Comparison of ENCODE assay signal across 8 mouse cellular contexts in the genomic region with DNA sequence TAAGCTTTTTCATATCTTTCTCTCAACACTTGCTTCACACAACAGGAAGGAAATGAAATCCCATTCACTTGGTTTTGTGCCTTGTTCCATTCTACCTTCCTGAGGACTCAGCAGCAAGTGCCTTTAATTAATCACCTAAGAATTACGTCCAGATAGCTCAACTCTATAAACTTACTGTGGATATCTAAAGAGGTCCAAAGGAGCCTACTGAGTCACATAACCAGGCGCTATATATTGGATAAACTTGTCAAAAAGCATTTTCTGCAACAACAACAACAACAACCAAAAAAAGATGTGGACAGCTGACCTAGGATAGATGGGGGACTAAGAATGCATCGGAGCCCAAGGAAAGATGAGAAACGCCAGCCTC. TPM values are rescaled to one million over a fixed set of nuclear protein-coding genes. Genes with fewer than 3 reads are reported as not detected.
DNase-seq lines count a peak whose midpoint lies in the region; ATAC-seq and TF ChIP-seq lines count a peak whose summit lies in the region.

No protein-coding gene starts in this region.

- no peaks in the 10 kb centered on the region for H3K36me3 ChIP-seq in liver, adult 2 months (ENCODE audit: control insufficient read depth, insufficient read depth, low read length)
- no peaks in the 10 kb centered on the region for H3K36me3 ChIP-seq in embryonic facial prominence, embryonic 12.5 days
- H3K36me3 ChIP-seq in intestine, embryonic 15.5 days = no peaks in the 10 kb centered on the region
- H3K36me3 ChIP-seq in neural tube, embryonic 12.5 days = no peaks in the 10 kb centered on the region

- peak overlapping the region; percentile 64 for H3K4me3 ChIP-seq in liver, adult 2 months (ENCODE audit: insufficient read depth, low read depth, low read length)
- H3K4me3 ChIP-seq in embryonic facial prominence, embryonic 12.5 days = peak overlapping the region; percentile 95
- peak overlapping the region; percentile 94 for H3K4me3 ChIP-seq in intestine, embryonic 15.5 days (replicated peaks)
- H3K4me3 ChIP-seq in neural tube, embryonic 12.5 days = peak overlapping the region; percentile 98

- H3K27me3 ChIP-seq in liver, adult 2 months (ENCODE audit: control insufficient read depth, insufficient read depth, low read length) = no peaks in the 10 kb centered on the region
- H3K27me3 ChIP-seq in embryonic facial prominence, embryonic 12.5 days = no peaks in the 10 kb centered on the region
- no peaks in the 10 kb centered on the region for H3K27me3 ChIP-seq in intestine, embryonic 15.5 days (replicated peaks)
- H3K27me3 ChIP-seq in neural tube, embryonic 12.5 days (replicated peaks) = no peaks in the 10 kb centered on the region

- peak overlapping the region; percentile 88 for H3K9ac ChIP-seq in liver, adult 2 months (ENCODE audit: low read depth, low read length)
- peak overlapping the region; percentile 88 for H3K9ac ChIP-seq in embryonic facial prominence, embryonic 12.5 days
- H3K9ac ChIP-seq in intestine, embryonic 15.5 days = peak overlapping the region; percentile 77
- peak overlapping the region; percentile 91 for H3K9ac ChIP-seq in neural tube, embryonic 12.5 days

- H3K4me2 ChIP-seq in embryonic facial prominence, embryonic 12.5 days (replicated peaks) = peak overlapping the region; percentile 85
- H3K4me2 ChIP-seq in intestine, embryonic 15.5 days (replicated peaks) = peak overlapping the region; percentile 86
- H3K4me2 ChIP-seq in neural tube, embryonic 12.5 days (replicated peaks) = peak overlapping the region; percentile 77

- TF ChIP-seq CTCF in liver, adult 2 months (IDR thresholded peaks at IDR 0.05; ENCODE audit: low read depth, low read length) = no peak

- H3K4me1 ChIP-seq in liver, adult 2 months (ENCODE audit: control insufficient read depth, insufficient read depth, low read length) = peaks cover 2% of the 10 kb centered on the region; the same call in 1 of the 2 replicates
- 0 out of 2 replicates have a peak, but pooled peaks cover 8% of the 10 kb centered on the region for H3K4me1 ChIP-seq in embryonic facial prominence, embryonic 12.5 days
- H3K4me1 ChIP-seq in intestine, embryonic 15.5 days (replicated peaks) = peaks cover 8% of the 10 kb centered on the region; the same call in 1 of the 2 replicates
- peaks cover 10% of the 10 kb centered on the region for H3K4me1 ChIP-seq in neural tube, embryonic 12.5 days

- H3K79me2 ChIP-seq in liver, adult 2 months (ENCODE audit: control insufficient read depth, insufficient read depth, low read length) = peaks cover 3% of the 10 kb centered on the region; the same call in 1 of the 2 replicates

- no peaks in the 10 kb centered on the region for H3K9me3 ChIP-seq in embryonic facial prominence, embryonic 12.5 days
- no peaks in the 10 kb centered on the region for H3K9me3 ChIP-seq in intestine, embryonic 15.5 days
- no peaks in the 10 kb centered on the region for H3K9me3 ChIP-seq in neural tube, embryonic 12.5 days

- H3K27ac ChIP-seq in liver, adult 2 months (replicated peaks; ENCODE audit: insufficient read depth, low read depth, low read length) = peak overlapping the region; percentile 56
- H3K27ac ChIP-seq in embryonic facial prominence, embryonic 12.5 days = no peak overlapping the region
- peak overlapping the region; percentile 94; the same call in 1 of the 2 replicates for H3K27ac ChIP-seq in intestine, embryonic 15.5 days
- peak overlapping the region; percentile 98; the same call in 1 of the 2 replicates for H3K27ac ChIP-seq in neural tube, embryonic 12.5 days

- ATAC-seq in embryonic facial prominence, embryonic 12.5 days (ENCODE audit: insufficient number of reproducible peaks, insufficient read depth, low FRiP score, low TSS enrichment) = no peak
- ATAC-seq in intestine, embryonic 15.5 days = no peak
- ATAC-seq in neural tube, embryonic 12.5 days (ENCODE audit: low FRiP score, low read depth) = no peak

- TF ChIP-seq POLR2A in liver, adult 2 months (IDR thresholded peaks at IDR 0.05; ENCODE audit: extremely low read depth, insufficient read depth, low read length) = no peak

- 6% methylated on average over 4 of the region's 4 CpGs for WGBS in liver, adult 2 months
- WGBS in embryonic facial prominence, embryonic 12.5 days = under 1% methylated on average over 4 of the region's 4 CpGs
- 1% methylated on average over 4 of the region's 4 CpGs for WGBS in intestine, embryonic 15.5 days
- 0% methylated on average over 4 of the region's 4 CpGs for WGBS in neural tube, embryonic 12.5 days

- no peak for DNase-seq in liver, adult 2 months (ENCODE audit: extremely low read depth, low read depth, low spot score)
- no peak for DNase-seq in liver
- no peak for DNase-seq in urinary bladder, postnatal 25 days (ENCODE audit: low spot score)
- DNase-seq in spleen, postnatal 10 days (ENCODE audit: low spot score in 2 of 2) = no peak
- no peak for DNase-seq in cerebellum, adult 11-12 months

RNA-seq across cellular contexts. Expression of a gene that starts 1.1 kb away (rescaled TPM):
- 9.1 and 10.2 TPM in 2 replicates for total RNA-seq in liver, adult 2 months (2014; rRNA removed)
- 0.90 and 1.2 TPM in 2 replicates for polyA plus RNA-seq in liver, adult 2 months (2012; rRNA removed)
- 15.8 and 16.2 TPM in 2 replicates for polyA plus RNA-seq in embryonic facial prominence, embryonic 12.5 days (2016; fragmentation: Nextera tagmentation; extraction: Ambion mirVana)
- polyA plus RNA-seq in intestine, embryonic 15.5 days (2015; fragmentation: Nextera tagmentation; extraction: Ambion mirVana) = 5.4 TPM in 2 replicates
- 31.8 and 32.3 TPM in 2 replicates for polyA plus RNA-seq in neural tube, embryonic 12.5 days (2016; fragmentation: Nextera tagmentation; extraction: Ambion mirVana)

RNA-seq across cellular contexts. Expression of a gene that starts 47.1 kb away (rescaled TPM):
- 21.4 and 22.7 TPM in 2 replicates for total RNA-seq in liver, adult 2 months (2014; rRNA removed)
- 31.0 and 32.2 TPM in 2 replicates for polyA plus RNA-seq in liver, adult 2 months (2012; rRNA removed)
- 8.5 and 11.0 TPM in 2 replicates for polyA plus RNA-seq in embryonic facial prominence, embryonic 12.5 days (2016; fragmentation: Nextera tagmentation; extraction: Ambion mirVana)
- 9.3 and 11.4 TPM in 2 replicates for polyA plus RNA-seq in intestine, embryonic 15.5 days (2015; fragmentation: Nextera tagmentation; extraction: Ambion mirVana)
- polyA plus RNA-seq in neural tube, embryonic 12.5 days (2016; fragmentation: Nextera tagmentation; extraction: Ambion mirVana) = 7.4 and 9.0 TPM in 2 replicates
